In genomic region chr9:96763847-96764631, GRCm38 (mm10) we compare ENCODE assay signal across 26 mouse cellular contexts.
"Had no signal": no experiment of that assay in that cellular context is flagged by ENCODE, and none has a peak within 500 bp of the region (broad histone marks: within the 10 kb centered on the region; RNA-seq: fewer than 3 reads in every experiment).

No protein-coding gene starts in this region.

- H3K4me1 ChIP-seq: hindbrain, embryonic 12.5 days had no signal

- H3K4me3 ChIP-seq: gastrocnemius, adult 2 months; heart, embryonic 10.5 days; heart, embryonic 12.5 days; hindbrain, embryonic 10.5 days; hindbrain, embryonic 12.5 days; intestine, embryonic 15.5 days; layer of hippocampus, adult 2 months; left cerebral cortex, adult 2 months; limb, embryonic 10.5 days; limb, embryonic 12.5 days had no signal

- H3K27me3 ChIP-seq: heart, embryonic 12.5 days; hindbrain, embryonic 12.5 days; intestine, embryonic 15.5 days; limb, embryonic 12.5 days had no signal

- H3K27ac ChIP-seq: gastrocnemius, adult 2 months; heart, embryonic 10.5 days; hindbrain, embryonic 10.5 days; hindbrain, embryonic 12.5 days; hindbrain, embryonic 14.5 days; intestine, embryonic 15.5 days; layer of hippocampus, adult 2 months; left cerebral cortex, adult 2 months; limb, embryonic 10.5 days; limb, embryonic 12.5 days had no signal

- H3K9ac ChIP-seq: heart, embryonic 12.5 days; hindbrain, embryonic 12.5 days; hindbrain, embryonic 14.5 days; intestine, embryonic 15.5 days; limb, embryonic 12.5 days had no signal

- H3K9me3 ChIP-seq: heart, embryonic 10.5 days; heart, embryonic 12.5 days; hindbrain, embryonic 10.5 days; hindbrain, embryonic 12.5 days; intestine, embryonic 15.5 days; limb, embryonic 10.5 days; limb, embryonic 12.5 days had no signal

- H3K4me2 ChIP-seq: heart, embryonic 12.5 days; hindbrain, embryonic 12.5 days; hindbrain, embryonic 14.5 days; intestine, embryonic 15.5 days; limb, embryonic 12.5 days; liver, embryonic 11.5 days had no signal

- ATAC-seq: hindbrain, embryonic 16.5 days; inflammation-experienced regulatory T-cells, adult 6 months; intestine, embryonic 15.5 days; intestine, postnatal 0 days had no signal

- DNase-seq: gastrocnemius, adult 2 months; gastrocnemius, postnatal 10 days; gastrocnemius, postnatal 25 days; heart, adult 18-20 months; heart, postnatal 10 days; heart, postnatal 4 days; kidney, adult 18-20 months; kidney, adult 8-10 months; kidney, postnatal 10 days; kidney, postnatal 25 days; kidney, postnatal 4 days; liver had no signal

- H3K36me3 ChIP-seq: heart, embryonic 10.5 days; heart, embryonic 12.5 days; hindbrain, embryonic 10.5 days; hindbrain, embryonic 12.5 days; intestine, embryonic 15.5 days; limb, embryonic 10.5 days; limb, embryonic 12.5 days had no signal
